Mouse (Mus musculus) erythroblast, embryonic 14.5 days (primary cell): Measurements from ENCODE around the gene C1qtnf2.

Experiments
- GATA1 ChIP-seq: IDR thresholded peaks from 2 replicates; pipeline ENCODE4 v1.6.1; 2012; ENCODE audit warnings: low read length, inconsistent platforms, mixed read lengths
- TAL1 ChIP-seq: IDR thresholded peaks from 3 replicates; pipeline ENCODE4 v1.6.1; 2012; ENCODE audit warnings: low read length, inconsistent platforms, mixed read lengths

DNA sequence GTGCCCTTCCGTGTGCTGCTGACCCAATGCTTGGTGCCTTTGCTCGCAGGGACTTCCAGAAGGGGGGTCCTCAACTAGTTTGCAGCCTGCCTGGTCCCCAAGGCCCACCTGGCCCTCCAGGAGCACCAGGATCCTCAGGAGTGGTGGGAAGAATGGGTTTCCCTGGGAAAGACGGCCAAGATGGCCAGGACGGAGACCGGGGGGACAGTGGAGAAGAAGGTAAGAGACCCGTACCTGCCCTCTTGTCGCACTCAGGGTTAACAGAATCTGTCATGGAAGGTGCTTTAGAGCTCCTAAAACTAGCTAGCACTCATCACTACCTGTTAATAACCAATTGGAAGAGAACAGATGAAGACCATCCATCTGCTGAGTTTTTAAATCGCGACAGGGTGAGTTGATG, 11.8 kb downstream of the C1qtnf2 start:
- no peak for TF ChIP-seq GATA1
- no peak for TF ChIP-seq TAL1
